11 mouse cellular contexts compared by ENCODE assay signal in the genomic region with DNA sequence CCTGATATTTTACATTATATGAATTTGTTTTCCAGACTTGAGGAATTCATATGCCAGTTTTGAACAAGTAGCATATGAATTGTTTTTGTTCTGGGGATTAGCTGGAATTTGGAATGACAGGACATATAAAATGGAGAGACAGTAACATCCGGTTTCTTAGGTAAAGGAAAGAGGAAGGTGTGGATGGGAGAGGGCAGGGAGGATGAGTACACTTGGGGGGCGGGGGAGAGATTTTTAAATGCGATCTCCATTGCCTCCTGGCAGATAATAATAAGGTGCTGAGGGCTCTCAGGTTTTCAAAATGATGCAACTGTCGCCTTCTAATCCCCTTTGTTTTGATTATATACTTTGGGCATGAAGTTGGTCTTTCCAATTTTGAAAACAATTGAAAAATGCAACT. TPM values are rescaled to one million over a fixed set of nuclear protein-coding genes. Genes with fewer than 3 reads are reported as not detected.
DNase-seq lines count a peak whose midpoint lies in the region; ATAC-seq and TF ChIP-seq lines count a peak whose summit lies in the region.
"Had no signal": no experiment of that assay in that cellular context is flagged by ENCODE, and none has a peak within 500 bp of the region (broad histone marks: within the 10 kb centered on the region; RNA-seq: fewer than 3 reads in every experiment).

No protein-coding gene starts in this region.

- no peaks in the 10 kb centered on the region for H3K9me3 ChIP-seq in heart, postnatal 0 days (replicated peaks; ENCODE audit: control insufficient read depth, low read length)
- H3K9me3 ChIP-seq in hindbrain, embryonic 16.5 days (ENCODE audit: control insufficient read depth, low read length): no peaks in the 10 kb centered on the region
- no peaks in the 10 kb centered on the region for H3K9me3 ChIP-seq in midbrain, embryonic 13.5 days

- no peak for DNase-seq in heart, postnatal 0 days (ENCODE audit: low spot score)
- no peak for DNase-seq in heart, adult 2 months
- no peak for DNase-seq in thymus, adult 18-20 months
- DNase-seq in adrenal gland, adult 8-10 months: no peak
- DNase-seq in embryo, embryonic 10 days (ENCODE audit: low spot score): no peak
- DNase-seq: cerebellum, adult 11 months had no signal

- no peak overlapping the region for H3K27ac ChIP-seq in heart, postnatal 0 days (ENCODE audit: low read depth)
- no peak overlapping the region for H3K27ac ChIP-seq in heart, adult 2 months
- H3K27ac ChIP-seq in cortical plate, adult 2 months (ENCODE audit: insufficient read depth, low read length): no peak overlapping the region
- H3K27ac ChIP-seq in hindbrain, embryonic 16.5 days (ENCODE audit: low read depth, low read length): no peak overlapping the region
- no peak overlapping the region for H3K27ac ChIP-seq in midbrain, embryonic 13.5 days

- intact Hi-C loops in heart, adult 2 months (cut with DNase I): loop anchor here (5.0 to 10.0 kb wide), 2 partner anchors 1413 to 1490 kb away; a partner anchor contains a TSS

- no peak for ATAC-seq in heart, postnatal 0 days (ENCODE audit: insufficient read depth, low read depth)
- ATAC-seq in hindbrain, embryonic 16.5 days: no peak
- no peak for ATAC-seq in midbrain, embryonic 13.5 days
- ATAC-seq: inflammation-experienced regulatory T-cells, adult 6 months had no signal

- peak overlapping the region; percentile 59 for H3K4me2 ChIP-seq in heart, postnatal 0 days (ENCODE audit: low read depth, low read length)
- H3K4me2 ChIP-seq in hindbrain, embryonic 16.5 days (ENCODE audit: low read length): peak overlapping the region; percentile 72
- H3K4me2 ChIP-seq in midbrain, embryonic 13.5 days (replicated peaks): peak overlapping the region; percentile 65

- H3K4me1 ChIP-seq in heart, postnatal 0 days (ENCODE audit: control insufficient read depth, insufficient read depth): no peaks in the 10 kb centered on the region
- no peaks in the 10 kb centered on the region; the same call in 1 of the 2 replicates for H3K4me1 ChIP-seq in heart, adult 2 months (ENCODE audit: control insufficient read depth, insufficient read depth, low read length)
- no peaks in the 10 kb centered on the region; the same call in 1 of the 2 replicates for H3K4me1 ChIP-seq in cortical plate, adult 2 months (ENCODE audit: control insufficient read depth, insufficient read depth, low read length)
- peaks cover 9% of the 10 kb centered on the region for H3K4me1 ChIP-seq in hindbrain, embryonic 16.5 days (ENCODE audit: control insufficient read depth, insufficient read depth, low read depth, low read length)
- peaks cover 18% of the 10 kb centered on the region for H3K4me1 ChIP-seq in midbrain, embryonic 13.5 days (replicated peaks)

- no peak for TF ChIP-seq POLR2A in heart, adult 2 months (IDR thresholded peaks at IDR 0.05; ENCODE audit: insufficient read depth, low read depth, low read length)
- TF ChIP-seq POLR2A in cortical plate, adult 2 months (IDR thresholded peaks at IDR 0.05; ENCODE audit: extremely low read depth, insufficient read depth, low read length): no peak

- no peaks in the 10 kb centered on the region for H3K36me3 ChIP-seq in heart, postnatal 0 days (replicated peaks; ENCODE audit: control insufficient read depth, insufficient read depth, low read length)
- H3K36me3 ChIP-seq in heart, adult 2 months (ENCODE audit: control insufficient read depth, insufficient read depth, low read length): no peaks in the 10 kb centered on the region
- H3K36me3 ChIP-seq in hindbrain, embryonic 16.5 days (ENCODE audit: control insufficient read depth, insufficient read depth, low read length): no peaks in the 10 kb centered on the region
- no peaks in the 10 kb centered on the region for H3K36me3 ChIP-seq in midbrain, embryonic 13.5 days

- WGBS in heart, postnatal 0 days: 24% methylated on average over 4 of the region's 4 CpGs
- WGBS in heart, adult 2 months: 47% methylated on average over 4 of the region's 4 CpGs
- 23% methylated on average over 4 of the region's 4 CpGs for WGBS in hindbrain, embryonic 16.5 days
- 13% methylated on average over 4 of the region's 4 CpGs for WGBS in midbrain, embryonic 13.5 days

- H3K27me3 ChIP-seq in heart, postnatal 0 days (ENCODE audit: control insufficient read depth, insufficient read depth, low read length): no peaks in the 10 kb centered on the region
- H3K27me3 ChIP-seq in heart, adult 2 months (ENCODE audit: control insufficient read depth, insufficient read depth, low read length): no peaks in the 10 kb centered on the region
- H3K27me3 ChIP-seq in hindbrain, embryonic 16.5 days (replicated peaks; ENCODE audit: control insufficient read depth, insufficient read depth, low read length): no peaks in the 10 kb centered on the region
- no peaks in the 10 kb centered on the region for H3K27me3 ChIP-seq in midbrain, embryonic 13.5 days

- peak overlapping the region; percentile 41 for H3K4me3 ChIP-seq in heart, postnatal 0 days (ENCODE audit: low read depth, low read length)
- no peak overlapping the region for H3K4me3 ChIP-seq in heart, adult 2 months
- H3K4me3 ChIP-seq in cortical plate, adult 2 months (ENCODE audit: insufficient read depth, low read length): peak overlapping the region; percentile 42
- H3K4me3 ChIP-seq in hindbrain, embryonic 16.5 days (ENCODE audit: low read length): peak overlapping the region; percentile 47
- H3K4me3 ChIP-seq in midbrain, embryonic 13.5 days (replicated peaks): peak overlapping the region; percentile 43

- no peak for TF ChIP-seq EP300 in heart, postnatal 0 days (IDR thresholded peaks at IDR 0.05; ENCODE audit: low read depth)
- TF ChIP-seq EP300 in heart, adult 2 months (IDR thresholded peaks at IDR 0.05; ENCODE audit: insufficient read depth, low read depth, low read length): no peak

- no peak for TF ChIP-seq CTCF in heart, postnatal 0 days (IDR thresholded peaks at IDR 0.05; ENCODE audit: low read depth)
- TF ChIP-seq CTCF in heart, adult 2 months (IDR thresholded peaks at IDR 0.05): no peak
- no peak for TF ChIP-seq CTCF in cortical plate, adult 2 months (IDR thresholded peaks at IDR 0.05; ENCODE audit: extremely low read depth, insufficient read depth, low read length)

- H3K9ac ChIP-seq in heart, postnatal 0 days (replicated peaks; ENCODE audit: low read depth, low read length): 0 out of 2 replicates have a peak overlapping the region, but pooled peaks have one; percentile 23
- no peak overlapping the region for H3K9ac ChIP-seq in heart, adult 2 months (ENCODE audit: low read depth, low read length)
- H3K9ac ChIP-seq in hindbrain, embryonic 16.5 days (ENCODE audit: low read depth, low read length): peak overlapping the region; percentile 49; the same call in 1 of the 2 replicates
- no peak overlapping the region for H3K9ac ChIP-seq in midbrain, embryonic 13.5 days (replicated peaks)

- no peaks in the 10 kb centered on the region for H3K79me2 ChIP-seq in heart, adult 2 months (replicated peaks; ENCODE audit: control insufficient read depth, insufficient read depth, low read length)

RNA-seq across cellular contexts. Expression of a gene that starts 11.6 kb away (rescaled TPM):
- 6.7 and 7.4 TPM in 2 replicates for total RNA-seq in heart, postnatal 0 days (2014; rRNA removed; ENCODE audit: low replicate concordance)
- polyA plus RNA-seq in heart, postnatal 0 days (2015; fragmentation: Nextera tagmentation; extraction: Ambion mirVana): 6.8 and 7.2 TPM in 2 replicates
- total RNA-seq in heart, adult 2 months (2021): 1 to 10 TPM; 3.9 to 5.1 TPM
- 2.4 and 3.1 TPM in 2 replicates for polyA plus RNA-seq in heart, adult 2 months (2012; rRNA removed)
- 7.8 and 8.3 TPM in 2 replicates for polyA plus RNA-seq in cortical plate, adult 2 months (2012; rRNA removed)
- polyA plus RNA-seq in hindbrain, embryonic 16.5 days (2015; fragmentation: Nextera tagmentation; extraction: Ambion mirVana): 9.8 and 10.1 TPM in 2 replicates
- 10.8 TPM in 2 replicates for polyA plus RNA-seq in midbrain, embryonic 13.5 days (2015; fragmentation: Nextera tagmentation; extraction: Ambion mirVana)
- 1 to 10 TPM; 6.5 to 7.8 (median 7.1) TPM for total RNA-seq in adrenal gland, adult 8-10 months (2022)

RNA-seq across cellular contexts. Expression of a gene that starts 30.5 kb away (rescaled TPM):
- 0.27 TPM in 1 of 2 replicates, not detected in the other for total RNA-seq in heart, postnatal 0 days (2014; rRNA removed; ENCODE audit: low replicate concordance)
- 0.14 and 0.18 TPM in 2 replicates for polyA plus RNA-seq in heart, postnatal 0 days (2015; fragmentation: Nextera tagmentation; extraction: Ambion mirVana)
- not detected for total RNA-seq in heart, adult 2 months (2021)
- 0.20 TPM in 1 of 2 replicates, not detected in the other for polyA plus RNA-seq in heart, adult 2 months (2012; rRNA removed)
- 0.04 and 0.06 TPM in 2 replicates for polyA plus RNA-seq in cortical plate, adult 2 months (2012; rRNA removed)
- 0.09 and 0.20 TPM in 2 replicates for polyA plus RNA-seq in hindbrain, embryonic 16.5 days (2015; fragmentation: Nextera tagmentation; extraction: Ambion mirVana)
- 0.04 and 0.13 TPM in 2 replicates for polyA plus RNA-seq in midbrain, embryonic 13.5 days (2015; fragmentation: Nextera tagmentation; extraction: Ambion mirVana)
- not detected for total RNA-seq in adrenal gland, adult 8-10 months (2022)
- total RNA-seq: neutrophil, adult 5-6 weeks had no signal
- polyA plus RNA-seq: inflammation-experienced regulatory T-cells, adult 6 months had no signal

RNA-seq across cellular contexts. Expression of a gene that starts 53.4 kb away (rescaled TPM):
- total RNA-seq in heart, postnatal 0 days (2014; rRNA removed; ENCODE audit: low replicate concordance): not detected in 2 replicates
- polyA plus RNA-seq in heart, postnatal 0 days (2015; fragmentation: Nextera tagmentation; extraction: Ambion mirVana): 0.04 and 0.15 TPM in 2 replicates
- not detected for total RNA-seq in heart, adult 2 months (2021)
- not detected in 2 replicates for polyA plus RNA-seq in heart, adult 2 months (2012; rRNA removed)
- polyA plus RNA-seq in cortical plate, adult 2 months (2012; rRNA removed): 0.69 and 0.95 TPM in 2 replicates
- 0.14 TPM in 1 of 2 replicates, not detected in the other for polyA plus RNA-seq in hindbrain, embryonic 16.5 days (2015; fragmentation: Nextera tagmentation; extraction: Ambion mirVana)
- polyA plus RNA-seq in midbrain, embryonic 13.5 days (2015; fragmentation: Nextera tagmentation; extraction: Ambion mirVana): 0.13 TPM in 2 replicates
- total RNA-seq in adrenal gland, adult 8-10 months (2022): not detected
- polyA plus RNA-seq: inflammation-experienced regulatory T-cells, adult 6 months had no signal

Comparison
In these comparisons a context has a peak if more than half of its experiments do, and no peak if none do; other contexts are left out.
1. H3K9ac ChIP-seq: peak in heart, postnatal 0 days (single experiment) and hindbrain, embryonic 16.5 days (single experiment); none in heart, adult 2 months (single experiment) and midbrain, embryonic 13.5 days (single experiment).
2. Peak in every context shown above with its lines, with median percentiles within 50 percentile points of each other: H3K4me2 ChIP-seq.